Mouse (Mus musculus): Measurements from ENCODE around the gene Rbbp8nl.

DNA sequence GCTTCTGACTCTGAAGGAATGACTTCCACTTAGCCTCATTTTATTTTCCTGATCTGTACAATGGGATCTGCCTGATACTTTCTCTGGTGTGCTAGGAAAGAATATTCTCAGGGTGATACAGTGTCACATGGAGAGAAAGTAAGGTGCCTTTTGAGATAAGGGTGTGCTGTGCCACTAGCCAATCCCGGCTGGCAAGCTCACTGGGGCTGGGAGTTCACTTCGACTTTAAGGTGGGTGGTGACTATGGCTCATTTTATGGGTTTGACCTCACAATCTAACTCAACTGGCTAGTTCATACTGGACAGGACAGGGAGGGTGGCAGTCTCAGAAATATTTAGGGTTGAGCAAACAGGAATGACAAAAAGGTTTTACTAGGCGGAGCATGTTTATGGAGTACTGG is 52.7 kb downstream of the Rbbp8nl start:
- no peak for TF ChIP-seq EP300 (IDR thresholded peaks at IDR 0.05; ENCODE audit: insufficient read depth, low read depth, low read length)
- TF ChIP-seq POLR2A (IDR thresholded peaks at IDR 0.05; ENCODE audit: insufficient read depth, low read depth, low read length) = no peak
- TF ChIP-seq CTCF (IDR thresholded peaks at IDR 0.05) = no peak
